Mouse (Mus musculus) spleen, adult 10 weeks (tissue): Measurements from ENCODE around the gene Slc5a12. TPM values are rescaled to one million over a fixed set of nuclear protein-coding genes. Genes with fewer than 3 reads are reported as not detected.

Experiments used
- polyA plus RNA-seq: library from polyadenylated mRNA; stranded (reverse); fragments of 350-450 nt; fragmentation: Illumina TruSeq; extraction: RNeasy Lipid Tissue Mini Kit (QIAGEN cat#74804); gene quantifications from one replicate; pipeline ENCODE4 v1.2.3, GENCODE M21; 2015; ENCODE audit warnings: low replicate concordance; ENCODE audit not compliant: insufficient read depth

Slc5a12 gene
- not detected for polyA plus RNA-seq

GRCm38 (mm10) chr2:110596932-110597331 lies at the start of gene Slc5a12:
Gene Slc5a12 (plus strand): TSS chr2:110597298.

Other genes starting within 250 kb of the Slc5a12 start
- 0.79 TPM for gene Fibin, start 234.1 kb upstream of the Slc5a12 start, polyA plus RNA-seq
- gene Muc15, start 124.0 kb downstream of the Slc5a12 start, polyA plus RNA-seq: 0.23 TPM